Mouse (Mus musculus) colon, adult 2 months (tissue): ENCODE results near the gene Guf1. TPM values are rescaled to one million over a fixed set of nuclear protein-coding genes. Genes with fewer than 3 reads are reported as not detected.

Experiments
- polyA plus RNA-seq: library from polyadenylated mRNA; depleted of rRNA; stranded (reverse); fragments of >200 nt; gene quantifications from 2 replicates; pipeline ENCODE4 v1.2.3, GENCODE M21; 2012; rRNA removed

Guf1 gene
- polyA plus RNA-seq, result 6.1 and 9.1 TPM in 2 replicates

DNA sequence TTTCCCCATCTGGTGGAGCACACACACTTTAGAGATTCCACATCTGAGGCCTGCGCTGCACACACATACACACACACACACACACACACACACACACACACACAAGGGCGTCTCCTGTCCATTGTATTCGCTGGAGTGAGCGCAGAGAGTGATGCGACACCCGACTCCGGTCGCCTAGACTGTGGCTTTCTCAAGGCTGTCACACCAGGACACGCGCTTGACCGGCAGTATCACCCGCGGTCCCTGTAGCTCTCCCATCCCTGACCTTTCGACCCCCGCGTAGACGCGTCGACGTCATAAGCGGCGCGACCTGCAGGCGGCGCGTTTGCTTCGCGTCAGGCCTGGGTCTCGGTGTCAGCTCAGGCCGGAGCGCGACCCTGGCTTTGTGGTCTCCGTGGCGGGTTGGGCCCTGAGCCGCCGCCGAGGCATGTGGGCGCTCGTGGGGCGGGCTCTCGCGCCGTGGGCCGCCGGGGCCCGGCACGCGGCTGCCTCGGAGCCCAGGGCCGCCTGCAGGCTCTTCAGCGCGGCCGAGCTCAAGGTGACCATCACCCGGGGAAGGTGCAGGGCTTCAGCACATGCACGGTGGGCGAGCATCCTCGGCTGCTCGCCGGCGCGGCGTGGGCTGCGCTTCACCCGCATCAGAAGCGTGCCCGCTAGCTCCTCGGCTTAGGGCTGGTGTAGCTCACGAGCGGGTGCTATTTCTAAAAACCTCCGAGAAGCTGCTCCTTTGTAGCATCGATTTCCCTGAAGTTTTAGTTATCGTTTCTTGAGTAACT is at the start of gene Guf1:
Gene Guf1, plus strand, starts transcription at position 296 of the 776 bp plus-strand sequence.

DNA sequence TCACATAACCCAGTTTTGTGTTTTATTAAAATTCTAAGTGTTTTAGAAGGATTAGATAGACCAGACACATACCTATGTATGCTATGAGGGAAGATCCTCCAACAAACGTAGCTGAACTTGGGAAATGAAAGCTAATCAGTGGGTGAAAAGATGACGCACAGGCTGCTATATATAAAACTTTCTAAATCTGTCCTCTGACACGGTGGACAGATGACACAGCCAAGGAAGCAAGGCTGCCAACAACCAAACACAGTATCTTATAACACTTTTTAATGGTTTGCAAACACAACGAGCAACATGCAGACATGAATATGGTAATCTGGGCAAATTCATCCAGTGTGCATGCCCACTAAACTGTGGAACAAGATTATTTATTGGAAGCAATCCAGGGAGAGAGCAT is 14.2 kb upstream of the Guf1 start, which contains the start of gene Yipf7:
Gene Yipf7, minus strand, starts transcription at position 160 of the 400 bp plus-strand sequence.

DNA sequence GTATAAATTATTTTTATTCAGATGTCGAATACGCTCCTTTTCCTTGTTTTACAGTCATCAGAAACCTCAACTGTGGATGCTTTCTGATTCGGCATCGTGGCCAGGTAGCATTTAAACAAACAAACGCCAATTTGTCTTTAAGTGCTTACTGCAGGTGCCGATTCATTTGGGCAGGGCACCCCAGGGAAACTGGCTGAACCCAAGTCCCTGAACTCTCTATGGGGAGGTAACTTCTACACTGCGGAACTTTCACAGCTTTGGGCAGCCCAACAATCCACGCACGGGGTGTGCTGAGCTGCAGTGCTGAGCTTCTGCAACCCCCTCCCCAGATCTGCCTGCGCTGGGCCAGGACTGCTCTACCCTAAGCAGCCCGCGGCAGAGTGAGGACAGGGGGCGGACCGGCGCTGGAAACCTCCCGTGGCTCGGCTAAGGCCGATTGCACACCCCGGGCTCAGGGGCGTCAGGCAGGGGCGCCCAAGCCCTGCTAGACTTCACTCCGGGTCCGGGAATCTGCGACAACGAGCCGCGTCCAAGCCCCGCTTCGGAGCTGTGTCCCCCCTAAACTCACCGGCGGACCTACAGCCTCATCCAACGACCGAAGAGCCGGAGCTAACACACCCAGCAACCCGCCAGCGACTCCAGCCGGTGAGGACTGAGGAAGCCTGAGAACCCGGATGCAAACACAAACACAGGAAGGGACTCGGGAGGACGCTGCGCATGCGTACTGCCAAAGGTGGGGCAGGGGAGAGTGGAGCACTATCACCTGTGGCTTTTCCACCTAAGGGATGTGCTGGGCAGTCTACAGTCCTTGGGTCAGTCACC is 35.1 kb downstream of the Guf1 start, which contains the start of gene Gnpda2:
Gene Gnpda2, minus strand, starts transcription at position 701 of the 822 bp plus-strand sequence.

Other genes with a start within 250 kb of the Guf1 start
- gene Kctd8, start 215.2 kb upstream of the Guf1 start, polyA plus RNA-seq, result 0.60 and 0.87 TPM in 2 replicates
- not detected in 2 replicates for gene Yipf7, start 14.3 kb upstream of the Guf1 start, polyA plus RNA-seq
- 10.2 and 11.8 TPM in 2 replicates for gene Gnpda2, start 35.4 kb downstream of the Guf1 start, polyA plus RNA-seq